Mouse (Mus musculus): ENCODE data around the gene Irgm2.

- TF ChIP-seq CTCF (IDR thresholded peaks at IDR 0.05; ENCODE audit: control insufficient read depth, insufficient read depth, insufficient read length) (no peak), MAX (IDR thresholded peaks at IDR 0.05) (no peak), USF1 (IDR thresholded peaks at IDR 0.05; ENCODE audit: low read depth) (no peak), CEBPB (IDR thresholded peaks at IDR 0.05; ENCODE audit: low read depth) (no peak), MYOD1 (IDR thresholded peaks at IDR 0.05; ENCODE audit: control insufficient read depth, insufficient read length, low read depth) (no peak), FOSL1 (IDR thresholded peaks at IDR 0.05; ENCODE audit: insufficient read depth, low read length, poor library complexity, severe bottlenecking) (no peak), MYOG (IDR thresholded peaks at IDR 0.05; ENCODE audit: control insufficient read depth, extremely low read depth, insufficient read length) (no peak)
These were observed 16.4 kb downstream of the Irgm2 start for GRCm38 (mm10) chr11:58215814-58216213.

All from C2C12 (cell line).